Mouse (Mus musculus) ES-Bruce4 (cell line): ENCODE data around the gene Slc6a11. TPM values are rescaled to one million over a fixed set of nuclear protein-coding genes. Genes with fewer than 3 reads are reported as not detected.

Experiments
- H3K27ac ChIP-seq: 2 replicates; pipeline ENCODE4 v1.5.1; 2012; ENCODE audit warnings: low read length, inconsistent platforms; ENCODE audit not compliant: insufficient read depth
- H3K27me3 ChIP-seq: 2 replicates; pipeline ENCODE4 v1.6.1; 2012; ENCODE audit warnings: mild to moderate bottlenecking, low read length, inconsistent platforms; ENCODE audit not compliant: control insufficient read depth, poor library complexity, insufficient read depth, severe bottlenecking
- H3K36me3 ChIP-seq: 2 replicates; pipeline ENCODE4 v1.6.1; 2012; ENCODE audit warnings: inconsistent platforms, mild to moderate bottlenecking, low read length, moderate library complexity; ENCODE audit not compliant: control insufficient read depth, poor library complexity, insufficient read depth, severe bottlenecking
- H3K4me1 ChIP-seq: one replicate; pipeline ENCODE4 v1.8.1; 2011; ENCODE audit warnings: low read length; ENCODE audit not compliant: control insufficient read depth, insufficient read depth
- H3K4me3 ChIP-seq: 2 replicates; pipeline ENCODE4 v1.5.1; 2011; ENCODE audit warnings: low read depth, mild to moderate bottlenecking, low read length
- H3K9ac ChIP-seq: 2 replicates; pipeline ENCODE4 v1.6.1; 2012; ENCODE audit warnings: low read depth, mild to moderate bottlenecking, inconsistent platforms; ENCODE audit not compliant: poor library complexity, severe bottlenecking
- H3K9me3 ChIP-seq: replicated peaks from 2 replicates; pipeline ENCODE4 v1.6.1; 2012; ENCODE audit warnings: mild to moderate bottlenecking, low read length, inconsistent platforms; ENCODE audit not compliant: control insufficient read depth, poor library complexity, insufficient read depth, severe bottlenecking
- CTCF ChIP-seq: IDR thresholded peaks from one replicate; pipeline ENCODE4 v1.8.1; 2011; ENCODE audit warnings: low read depth, low read length
- EP300 ChIP-seq: IDR thresholded peaks from 2 replicates; pipeline ENCODE4 v1.6.1; 2011; ENCODE audit warnings: low read depth, low read length; ENCODE audit not compliant: insufficient read depth
- POLR2A ChIP-seq: IDR thresholded peaks from one replicate; pipeline ENCODE4 v1.8.1; 2011; ENCODE audit warnings: low read length; ENCODE audit not compliant: insufficient read depth
- polyA plus RNA-seq: library from polyadenylated mRNA; stranded (reverse); fragments of >200 nt; gene quantifications from 2 replicates; pipeline ENCODE4 v1.2.4, GENCODE M21; 2011; ENCODE audit warnings: low read depth; ENCODE audit not compliant: missing spikeins, insufficient read depth, insufficient read length

Slc6a11 gene
- polyA plus RNA-seq, 1 experiment, result 0.19 TPM

GRCm38 (mm10) chr6:114142480-114142879 is 11.4 kb downstream of the Slc6a11 start:
- no peak overlapping the region for H3K4me3 ChIP-seq
- no peaks in the 10 kb centered on the region for H3K9me3 ChIP-seq
- TF ChIP-seq EP300 (no peak), CTCF (no peak), POLR2A (no peak)

DNA sequence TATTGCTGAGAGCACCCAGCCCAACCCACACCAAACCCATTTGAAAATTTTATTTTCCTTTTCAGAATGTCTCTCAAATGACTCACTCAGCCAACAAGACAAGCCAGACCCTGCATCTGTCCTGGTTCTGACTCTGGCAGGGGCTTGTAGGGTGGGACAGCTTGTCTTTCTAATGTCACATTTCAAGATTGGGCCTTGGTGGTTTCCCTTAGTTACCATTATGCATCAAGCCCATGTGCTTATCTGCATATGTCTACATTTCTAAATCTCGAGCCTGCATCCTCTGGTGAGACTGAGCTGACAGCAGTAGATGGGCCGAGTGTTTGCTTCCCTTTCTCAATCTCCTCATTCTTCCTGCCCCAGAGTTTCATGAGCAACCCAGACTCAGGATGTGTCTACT is 12.5 kb downstream of the Slc6a11 start:
- Histone ChIP-seq H3K9ac (no peak overlapping the region), H3K9me3 (no peaks in the 10 kb centered on the region), H3K4me3 (no peak overlapping the region), H3K27me3 (no peaks in the 10 kb centered on the region), H3K27ac (no peak overlapping the region), H3K36me3 (no peaks in the 10 kb centered on the region), H3K4me1 (no peaks in the 10 kb centered on the region)
- TF ChIP-seq POLR2A (no peak), CTCF (no peak), EP300 (no peak)

More at GRCm38 (mm10) chr6:114142480-114142879, 11.4 kb downstream of the Slc6a11 start:
- H3K36me3 ChIP-seq, result no peaks in the 10 kb centered on the region
- H3K27ac ChIP-seq, result no peak overlapping the region
- no peaks in the 10 kb centered on the region for H3K27me3 ChIP-seq
- no peaks in the 10 kb centered on the region for H3K4me1 ChIP-seq
- no peak overlapping the region for H3K9ac ChIP-seq

GRCm38 (mm10) chr6:114144447-114145105 is 13.5 kb downstream of the Slc6a11 start:
- no peaks in the 10 kb centered on the region for H3K27me3 ChIP-seq
- H3K27ac ChIP-seq, result no peak overlapping the region
- TF ChIP-seq EP300 (no peak), POLR2A (no peak), CTCF (no peak)

DNA sequence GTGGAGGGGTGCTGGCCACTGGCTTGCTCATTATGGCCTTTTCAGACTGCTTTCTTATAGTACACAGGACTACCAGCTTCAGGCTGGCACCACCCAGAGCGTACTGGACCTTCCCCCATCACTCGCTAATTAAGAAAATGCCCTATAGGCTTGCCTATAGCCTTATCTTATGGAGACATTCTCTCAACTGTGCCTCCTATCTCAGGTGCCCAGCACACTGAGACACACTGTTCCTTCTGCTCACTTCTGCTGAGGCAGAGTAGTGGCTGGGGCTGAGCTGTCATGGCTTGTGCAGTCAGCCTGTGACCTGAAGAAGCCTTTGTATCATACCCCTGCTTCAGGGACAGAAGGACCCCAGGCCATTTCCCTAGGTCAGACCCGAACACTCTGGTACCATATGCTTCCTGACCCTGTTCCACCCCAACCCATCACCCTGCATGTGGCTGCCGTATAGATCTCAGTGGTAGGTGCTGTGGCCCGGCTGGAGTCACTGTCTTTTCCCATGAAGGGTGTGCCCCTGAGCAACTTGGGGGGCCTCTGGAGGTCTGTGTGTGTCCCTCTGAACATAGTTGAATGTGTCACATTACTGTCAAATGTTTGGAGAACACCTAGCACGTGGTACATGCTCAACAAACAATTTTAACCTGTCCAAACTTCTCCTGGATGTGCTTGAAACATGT is 14.7 kb downstream of the Slc6a11 start:
- no peak overlapping the region for H3K4me3 ChIP-seq
- TF ChIP-seq EP300 (no peak), POLR2A (no peak), CTCF (no peak)
- H3K27ac ChIP-seq, result no peak overlapping the region
- H3K36me3 ChIP-seq, result no peaks in the 10 kb centered on the region
- no peak overlapping the region for H3K9ac ChIP-seq
- no peaks in the 10 kb centered on the region for H3K4me1 ChIP-seq
- H3K9me3 ChIP-seq, result no peaks in the 10 kb centered on the region
- H3K27me3 ChIP-seq, result no peaks in the 10 kb centered on the region

More at GRCm38 (mm10) chr6:114144447-114145105, 13.5 kb downstream of the Slc6a11 start:
- H3K9me3 ChIP-seq, result no peaks in the 10 kb centered on the region
- no peak overlapping the region for H3K9ac ChIP-seq
- no peaks in the 10 kb centered on the region for H3K36me3 ChIP-seq
- no peak overlapping the region for H3K4me3 ChIP-seq
- H3K4me1 ChIP-seq, result no peaks in the 10 kb centered on the region

GRCm38 (mm10) chr6:114155720-114156119 is 24.7 kb downstream of the Slc6a11 start:
- H3K9ac ChIP-seq, result no peak overlapping the region
- no peaks in the 10 kb centered on the region for H3K36me3 ChIP-seq
- no peak overlapping the region for H3K27ac ChIP-seq
- no peak overlapping the region for H3K4me3 ChIP-seq
- no peaks in the 10 kb centered on the region for H3K4me1 ChIP-seq
- TF ChIP-seq CTCF (no peak), EP300 (no peak), POLR2A (no peak)
- no peaks in the 10 kb centered on the region for H3K27me3 ChIP-seq
- H3K9me3 ChIP-seq, result no peaks in the 10 kb centered on the region

GRCm38 (mm10) chr6:114158811-114159210 is 27.8 kb downstream of the Slc6a11 start:
- Histone ChIP-seq H3K27ac (no peak overlapping the region), H3K27me3 (no peaks in the 10 kb centered on the region), H3K9ac (no peak overlapping the region), H3K4me1 (no peaks in the 10 kb centered on the region), H3K36me3 (no peaks in the 10 kb centered on the region), H3K4me3 (no peak overlapping the region), H3K9me3 (no peaks in the 10 kb centered on the region)
- TF ChIP-seq CTCF (no peak), POLR2A (no peak), EP300 (no peak)
